Mouse (Mus musculus): ENCODE data around the gene Tmbim1.

GRCm38 (mm10) chr1:74296477-74296876, 8.9 kb downstream of the Tmbim1 start:
- no peak for TF ChIP-seq MAFK (IDR thresholded peaks at IDR 0.05; ENCODE audit: insufficient read depth, low read depth, low read length)
- TF ChIP-seq ZC3H11A (IDR thresholded peaks at IDR 0.05; ENCODE audit: borderline replicate concordance, low read depth, low read length) = no peak
- TF ChIP-seq ZNF384 (IDR thresholded peaks at IDR 0.05; ENCODE audit: low read depth, low read length) = no peak

All from ES-E14 (cell line).